Mouse (Mus musculus) kidney, postnatal 14 days (tissue): ENCODE measurements around the gene Gm27235.
"Not testable (repeated sequence)": the region's sequence is repeated elsewhere in the genome, so short reads cannot be mapped to it uniquely, and the experiment has no call there.

Experiments
- DNase-seq: peaks from one replicate; pipeline ENCODE4 v3.0.0; 2022; ENCODE audit warnings: mixed read lengths

The Gm27235 gene

DNA sequence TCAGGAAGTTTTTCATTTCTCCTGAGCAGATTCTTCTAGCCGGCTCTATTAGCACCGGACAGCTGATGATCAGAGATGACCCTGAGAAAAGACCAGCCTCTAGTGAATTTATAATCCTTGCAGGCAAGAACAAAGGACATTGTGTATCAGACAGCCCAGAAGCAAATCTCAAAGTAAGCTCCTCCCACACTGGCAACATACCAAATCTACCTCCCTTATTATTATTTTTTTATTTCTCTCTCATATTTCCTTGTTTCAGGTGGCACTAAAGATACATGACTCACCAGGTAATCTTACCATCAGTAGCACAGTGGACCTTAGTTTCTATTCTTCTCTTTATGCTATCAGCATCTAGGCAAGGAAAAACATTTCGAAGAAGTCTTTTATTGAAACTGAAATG, at the start of gene Gm27235, which contains the start of gene D730048I06Rik:
Gene Gm27235 (minus strand): TSS at position 101 of the 400 bp plus-strand sequence.
Gene D730048I06Rik (minus strand): TSS at position 112 of the 400 bp plus-strand sequence.
- no peak for DNase-seq

DNA sequence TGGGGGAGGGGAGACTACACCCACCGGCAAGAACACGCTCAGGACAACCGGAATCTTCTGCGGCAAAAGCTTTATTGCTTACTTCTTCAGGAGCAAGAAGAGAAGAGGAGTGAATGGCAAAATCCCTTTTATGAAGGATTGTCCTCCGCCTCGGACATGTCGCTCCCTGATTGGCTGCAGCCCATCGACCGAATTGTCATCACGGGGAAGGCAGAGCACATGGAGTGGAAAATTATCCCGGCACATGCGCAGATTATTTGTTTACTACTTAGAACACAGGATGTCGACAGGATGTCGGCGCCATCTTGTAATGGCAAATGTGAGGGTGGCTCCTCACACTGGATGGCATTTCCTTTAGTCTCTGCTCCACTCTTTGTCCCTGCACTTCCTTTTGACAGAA, 28.0 kb upstream of the Gm27235 start:
- not testable (repeated sequence) for DNase-seq

- DNase-seq: peak; percentile 0
Measured at GRCm38 (mm10) chr9:35798146-35798545, 8.2 kb upstream of the Gm27235 start.

- DNase-seq: no peak
Measured at GRCm38 (mm10) chr9:35778009-35778408, 11.9 kb downstream of the Gm27235 start, which contains the start of gene Gm17727. Gm17727 (minus strand) TSS chr9:35778109.

- no peak for DNase-seq
Measured at GRCm38 (mm10) chr9:35756843-35757242, 33.1 kb downstream of the Gm27235 start.

DNA sequence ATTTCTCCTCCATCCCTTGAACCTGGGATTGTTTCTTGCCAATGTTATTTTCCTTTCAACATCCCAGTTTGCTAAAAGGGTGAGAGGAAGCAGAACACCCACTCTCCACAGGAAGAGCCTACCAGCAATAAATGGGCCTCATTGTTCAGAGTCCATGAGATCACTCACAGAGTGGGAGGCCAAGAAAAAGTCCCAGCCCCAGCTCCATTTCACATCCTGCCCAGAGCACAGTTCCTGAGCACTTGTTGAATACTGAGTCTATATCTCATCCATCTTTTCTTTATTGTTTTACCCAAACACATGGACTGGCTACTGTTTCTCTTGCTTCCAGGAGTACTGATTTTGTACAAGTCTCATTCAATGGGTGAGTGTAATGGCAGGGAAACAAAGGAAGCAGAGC, 49.2 kb downstream of the Gm27235 start, which contains the start of gene Gm17677:
Gene Gm17677 (plus strand): TSS at position 301 of the 400 bp plus-strand sequence.
- DNase-seq: no peak
